Mouse (Mus musculus) adrenal gland, adult 18-20 months (tissue): ENCODE measurements around the gene Osbpl10. TPM values are rescaled to one million over a fixed set of nuclear protein-coding genes. Genes with fewer than 3 reads are reported as not detected.

ENCODE experiments used
- DNase-seq, 2 experiments: peaks; one replicate each; pipeline ENCODE4 v3.0.0; 2021 to 2022; ENCODE audit warnings: low spot score in 2 of 2
- total RNA-seq, 2 experiments: library from RNA; stranded (reverse); gene quantifications; 1 replicate in 1 of 2; 2 replicates in 1 of 2; pipeline ENCODE4 v1.2.3; 2021

Gene Osbpl10
- total RNA-seq, 2 experiments from 2014 or later: 4.2 to 6.5 TPM

GRCm38 (mm10) chr9:115149011-115149756, 170.8 kb downstream of the Osbpl10 start:
- no peak for DNase-seq

- DNase-seq: no peak
Measured at GRCm38 (mm10) chr9:115161591-115161990, 183.2 kb downstream of the Osbpl10 start.

DNA sequence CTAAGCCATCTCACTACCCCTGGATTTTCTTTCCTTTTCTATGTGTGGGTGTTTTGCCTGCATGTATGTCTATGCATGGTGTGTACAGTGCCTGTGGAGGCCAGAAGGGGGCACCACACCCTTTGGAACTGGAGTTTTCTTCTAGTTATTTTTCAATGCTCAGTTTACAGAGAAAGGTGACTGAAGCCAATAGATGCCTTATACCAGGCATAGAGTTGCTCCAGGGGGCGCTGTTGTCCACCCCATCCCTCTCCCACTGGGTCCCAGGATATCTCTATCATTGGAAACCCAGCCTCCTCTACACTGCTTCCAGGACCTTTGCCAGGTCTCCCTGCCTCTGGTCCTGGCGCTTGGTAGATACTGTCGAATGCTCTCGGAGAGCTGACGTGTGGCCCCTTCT, 184.7 kb downstream of the Osbpl10 start:
- DNase-seq: peak; percentile 56 to 64

- no peak for DNase-seq
Measured at GRCm38 (mm10) chr9:115163693-115164092, 185.3 kb downstream of the Osbpl10 start.

DNA sequence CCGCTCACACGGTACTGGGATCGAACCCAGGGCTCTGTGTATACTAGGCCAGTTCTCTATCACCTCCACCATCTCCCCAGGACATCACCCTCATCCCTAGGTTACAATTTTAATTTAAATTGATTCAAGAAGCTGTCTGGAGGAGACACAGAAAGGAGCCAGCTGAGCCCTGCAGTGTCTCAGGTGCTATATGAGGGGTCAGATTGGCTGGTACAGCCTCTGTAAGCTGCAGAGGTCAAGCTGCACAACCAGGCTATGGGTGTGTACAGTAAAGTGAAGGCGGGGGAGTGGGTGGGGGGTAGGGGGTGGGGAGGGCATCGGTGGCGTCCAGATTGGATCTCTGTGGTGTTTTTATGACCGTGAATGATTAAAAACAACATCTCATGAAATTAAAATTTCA, 186.0 kb downstream of the Osbpl10 start:
- DNase-seq: no peak

DNA sequence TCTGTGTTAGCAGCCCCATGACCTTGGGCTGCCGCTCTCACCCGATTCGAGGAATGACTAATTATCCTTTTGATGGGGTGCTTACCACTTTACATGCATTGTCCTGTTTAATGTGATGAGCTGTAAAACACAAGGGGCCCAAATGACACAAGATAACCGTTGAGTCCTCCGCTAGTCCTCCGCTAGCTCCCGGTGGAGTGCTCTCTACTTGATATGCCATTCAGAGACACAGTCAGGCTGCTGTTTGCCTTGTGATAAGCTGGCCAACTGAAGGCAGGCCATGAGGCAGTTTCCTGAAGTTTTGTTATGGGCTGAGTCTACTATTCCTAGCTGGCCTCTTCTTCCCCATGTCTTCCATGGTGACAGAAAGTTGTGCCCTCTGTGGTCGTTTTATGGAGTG, 187.6 kb downstream of the Osbpl10 start:
- no peak for DNase-seq

- no peak for DNase-seq
Measured at GRCm38 (mm10) chr9:115169591-115169990, 191.2 kb downstream of the Osbpl10 start.

GRCm38 (mm10) chr9:115172096-115172495, 193.7 kb downstream of the Osbpl10 start:
- no peak for DNase-seq

DNA sequence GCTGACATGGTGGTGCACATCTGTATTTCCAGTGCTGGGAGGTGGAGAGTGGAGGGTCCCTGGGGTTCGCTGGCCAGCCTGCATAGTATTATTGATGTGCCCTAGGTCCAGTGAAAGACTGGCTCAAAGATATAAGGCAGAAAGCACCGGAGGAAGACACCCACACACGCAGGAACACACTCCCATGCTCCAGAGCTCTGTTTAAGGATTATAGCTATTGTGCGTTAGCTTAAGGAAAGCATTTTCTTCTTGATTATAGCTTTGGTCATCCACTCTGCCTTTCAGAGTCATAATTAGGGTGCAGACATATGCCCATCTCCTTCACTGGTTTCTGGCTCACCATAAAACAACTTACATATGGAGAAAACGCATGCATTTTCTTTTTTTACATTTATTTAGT, 200.8 kb downstream of the Osbpl10 start:
- DNase-seq: no peak

DNA sequence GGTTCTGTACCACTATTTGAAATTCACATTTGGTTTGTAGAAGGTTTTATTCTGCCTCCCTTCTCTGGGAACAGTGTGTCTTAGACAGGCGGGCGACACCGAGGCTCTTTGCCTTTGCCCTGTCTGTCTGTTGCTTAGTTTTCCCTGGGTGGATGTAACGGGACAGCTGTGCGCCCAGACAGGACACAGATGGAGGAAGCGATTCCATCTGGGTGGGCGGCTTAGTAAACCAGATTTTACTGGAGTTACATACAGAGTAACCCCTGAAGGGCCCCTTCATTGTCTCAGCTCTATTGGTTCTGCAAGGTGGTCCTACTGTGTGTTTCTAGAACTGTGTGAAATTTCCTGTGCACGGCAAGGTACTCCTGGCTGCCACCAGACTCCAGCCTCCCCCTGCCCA, 201.6 kb downstream of the Osbpl10 start:
- DNase-seq: no peak

DNA sequence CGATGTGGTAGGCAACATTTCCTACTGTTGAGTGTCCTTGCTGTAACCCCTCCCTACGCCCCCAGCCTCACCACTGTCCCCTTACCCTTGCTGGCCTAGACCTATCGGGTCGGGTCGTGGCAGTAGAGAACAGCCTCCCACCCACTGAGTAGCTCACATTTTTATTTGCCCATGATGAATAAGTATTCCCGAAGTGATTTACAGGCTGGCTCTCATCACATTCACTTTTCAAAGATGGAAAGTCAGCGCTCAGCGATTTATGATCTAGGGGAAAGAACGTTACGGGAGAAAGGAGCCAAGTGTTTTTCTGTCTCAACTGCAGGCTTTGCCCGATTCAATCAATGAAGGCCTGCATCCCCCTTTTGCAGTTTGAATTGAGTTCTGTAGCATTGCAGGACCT, 208.0 kb downstream of the Osbpl10 start:
- no peak for DNase-seq

DNA sequence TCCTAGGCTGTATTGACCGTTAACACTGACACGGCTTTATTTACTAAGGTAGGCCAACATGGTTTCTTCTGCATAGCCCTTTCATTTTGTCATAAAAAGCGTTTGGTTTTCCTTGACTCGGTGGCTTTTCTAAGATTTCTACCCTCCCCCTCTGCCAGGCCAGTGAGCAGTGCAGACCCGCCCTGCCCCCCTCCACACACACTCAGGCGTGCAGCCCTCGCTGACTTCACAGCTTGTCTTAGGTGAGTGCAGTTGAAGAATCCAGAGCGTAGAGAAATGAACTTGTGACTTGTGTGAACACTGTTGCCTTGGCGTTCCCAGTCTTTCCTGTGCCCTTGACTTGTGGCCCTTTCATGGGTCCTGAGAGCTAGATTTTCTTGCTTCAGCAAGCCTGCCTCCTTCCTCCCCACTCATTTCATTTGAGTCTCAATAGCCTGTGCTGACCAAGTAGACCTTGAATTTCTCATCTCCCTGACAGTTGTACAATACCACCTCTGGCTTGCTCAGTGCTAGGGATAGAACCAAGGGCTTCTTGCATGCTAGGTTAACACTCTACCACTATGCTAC, 212.1 kb downstream of the Osbpl10 start:
- DNase-seq: no peak

DNA sequence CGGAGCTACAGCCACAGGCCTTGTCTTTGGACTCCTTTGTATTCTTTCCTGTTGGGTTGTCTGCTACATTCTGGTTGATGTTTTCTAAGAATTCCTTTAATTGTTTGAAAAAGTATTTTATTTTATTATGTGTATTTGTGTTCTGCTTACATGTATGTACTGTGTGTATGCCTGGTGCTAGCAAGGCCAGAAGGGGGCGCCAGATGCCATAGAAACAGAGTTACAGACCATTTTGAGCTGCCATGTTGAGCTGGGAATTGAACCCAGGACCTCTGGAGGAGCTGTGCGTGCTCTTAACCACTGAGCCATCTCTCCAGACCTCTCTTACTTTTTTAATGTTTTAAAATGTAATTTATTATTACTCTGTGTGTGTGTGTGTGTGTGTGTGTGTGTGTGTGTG, 214.5 kb downstream of the Osbpl10 start:
- DNase-seq: no peak

DNA sequence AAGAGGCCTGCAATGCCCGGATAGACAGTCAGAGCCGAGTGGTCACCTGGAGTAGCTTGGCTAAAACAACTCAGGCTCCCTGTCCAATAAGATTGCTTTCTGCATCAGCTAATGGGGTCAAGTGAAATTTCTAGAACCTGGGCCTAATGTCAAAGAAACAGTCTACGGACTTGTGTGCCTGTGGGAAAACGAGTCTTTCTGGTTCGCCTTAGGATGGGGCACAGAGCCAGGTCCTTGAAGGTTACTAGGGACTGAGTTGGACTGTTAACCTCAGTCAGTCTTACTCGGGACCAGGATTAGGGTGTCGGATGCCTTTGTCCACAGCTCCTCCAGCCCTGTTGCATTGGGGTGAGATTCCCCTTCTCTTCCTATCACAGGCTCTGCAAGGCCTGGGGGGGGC, 218.7 kb downstream of the Osbpl10 start:
- DNase-seq: no peak

- DNase-seq: no peak
Measured at GRCm38 (mm10) chr9:115200166-115200862, 221.9 kb downstream of the Osbpl10 start.

DNA sequence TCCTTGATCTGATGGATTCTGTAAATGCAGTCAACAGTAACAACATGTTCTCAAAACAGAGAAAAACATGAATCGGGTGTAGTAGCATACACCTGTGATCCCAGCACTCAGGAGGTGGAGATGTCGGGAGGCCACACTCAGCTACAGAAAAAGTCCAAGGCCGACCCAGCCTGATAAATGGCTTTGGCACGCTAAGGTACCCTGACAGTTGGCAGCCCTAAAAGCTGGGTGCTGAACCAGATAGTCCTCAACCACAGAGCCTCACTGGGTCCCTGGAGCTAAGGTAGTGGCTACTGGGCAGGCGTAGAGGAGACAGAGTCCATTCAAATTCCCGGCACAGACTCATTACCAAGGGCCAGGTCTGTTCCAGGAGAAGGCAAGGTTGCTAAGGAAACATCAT, 222.9 kb downstream of the Osbpl10 start:
- peak in 1 of 2 experiments; percentile 11 for DNase-seq

GRCm38 (mm10) chr9:115203136-115203535, 224.8 kb downstream of the Osbpl10 start:
- no peak for DNase-seq

DNA sequence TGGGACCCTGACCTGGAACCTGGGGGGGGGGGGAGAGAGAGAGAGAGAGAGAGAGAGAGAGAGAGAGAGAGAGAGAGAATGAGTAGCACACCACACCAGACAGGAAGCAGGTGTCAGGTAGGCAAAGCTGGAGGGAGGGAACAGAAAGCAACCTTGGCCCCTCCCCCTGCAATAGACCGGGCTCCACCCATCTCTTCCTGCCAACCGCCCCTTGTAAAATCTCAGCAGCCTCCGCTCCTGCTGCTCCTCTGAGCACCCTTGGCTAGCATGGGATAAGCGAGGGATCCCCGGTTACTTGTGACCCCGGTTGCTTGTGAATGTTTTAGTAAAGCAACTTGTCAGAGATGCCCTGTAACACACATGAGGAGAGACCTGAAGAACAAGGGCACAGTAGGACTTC, 227.1 kb downstream of the Osbpl10 start:
- DNase-seq: no peak

GRCm38 (mm10) chr9:115206219-115206618, 227.8 kb downstream of the Osbpl10 start:
- DNase-seq: no peak

DNA sequence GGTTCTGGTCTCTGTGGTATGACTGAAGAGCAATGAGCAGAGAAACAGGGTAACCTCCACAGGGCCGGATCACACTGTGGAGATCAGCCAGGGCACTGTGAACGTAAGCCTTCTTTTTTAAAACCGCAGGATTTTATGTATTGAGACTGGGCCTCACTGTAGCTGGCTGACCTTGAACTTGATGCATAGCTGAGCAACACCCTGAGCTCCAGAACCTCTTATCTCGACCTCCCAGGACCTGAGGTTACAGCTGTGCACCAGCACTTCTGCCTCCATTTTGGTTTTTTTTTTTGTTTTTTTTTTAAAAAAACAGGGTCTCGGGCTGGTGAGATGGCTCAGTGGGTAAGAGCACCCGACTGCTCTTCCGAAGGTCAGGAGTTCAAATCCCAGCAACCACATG, 231.4 kb downstream of the Osbpl10 start:
- DNase-seq: no peak

- no peak for DNase-seq
Measured at GRCm38 (mm10) chr9:115210535-115210934, 232.2 kb downstream of the Osbpl10 start.

DNA sequence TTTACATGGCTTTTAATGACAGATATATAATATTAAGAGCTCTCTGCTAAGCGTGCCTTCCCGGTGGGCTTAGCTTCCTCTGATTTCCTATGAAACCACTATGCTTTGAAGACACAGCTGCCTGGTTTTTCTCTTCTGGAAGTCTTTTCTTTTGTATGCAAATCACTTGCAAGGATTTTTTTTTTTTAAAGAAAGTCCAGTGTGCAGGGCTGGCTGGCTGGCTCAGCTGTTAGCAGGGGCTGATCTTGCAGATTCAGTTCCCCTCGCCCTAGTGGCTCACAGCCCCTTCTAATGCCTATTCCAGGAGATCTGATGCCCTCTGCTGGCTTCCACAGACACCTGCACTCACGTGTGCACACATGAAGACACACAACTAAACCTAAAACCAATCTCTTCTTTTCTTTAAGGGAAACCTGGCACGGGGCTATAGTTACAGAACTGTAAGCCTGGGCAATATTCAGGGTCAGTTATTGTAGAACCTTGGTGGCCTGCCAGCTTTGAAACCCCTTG, 235.4 kb downstream of the Osbpl10 start:
- no peak for DNase-seq
